Mouse (Mus musculus) midbrain, embryonic 12.5 days (tissue): Measurements from ENCODE around the gene Zfp263. TPM values are rescaled to one million over a fixed set of nuclear protein-coding genes. Genes with fewer than 3 reads are reported as not detected.
A peak's percentile ranks its signal among the peaks of the same experiment; 100 is the strongest.

Experiments used
- ATAC-seq: fragments of 200-750 bp; cut with Nextera tagmentation; 2 replicates; pipeline ENCODE4 v1.8.0; 2017; ENCODE audit warnings: low read depth, moderate TSS enrichment, moderate library complexity; ENCODE audit not compliant: low FRiP score
- H3K27ac ChIP-seq: fragments of 300-500 bp; sonication (generic); replicated peaks from 2 replicates; pipeline ENCODE4 v1.5.1; 2016; ENCODE audit warnings: mild to moderate bottlenecking
- H3K27me3 ChIP-seq: fragments of 300-500 bp; sonication (generic); 2 replicates; pipeline ENCODE4 v1.6.1; 2016; ENCODE audit warnings: mild to moderate bottlenecking
- H3K36me3 ChIP-seq: fragments of 300-500 bp; sonication (generic); 2 replicates; pipeline ENCODE4 v1.6.1; 2016
- H3K4me1 ChIP-seq: fragments of 300-500 bp; sonication (generic); 2 replicates; pipeline ENCODE4 v1.6.1; 2016
- H3K4me2 ChIP-seq: fragments of 300-500 bp; sonication (generic); replicated peaks from 2 replicates; pipeline ENCODE4 v1.6.1; 2016; ENCODE audit warnings: mild to moderate bottlenecking, moderate library complexity
- H3K4me3 ChIP-seq: fragments of 300-500 bp; sonication (generic); 2 replicates; pipeline ENCODE4 v1.5.1; 2016; ENCODE audit warnings: mild to moderate bottlenecking
- H3K9ac ChIP-seq: fragments of 300-500 bp; sonication (generic); replicated peaks from 2 replicates; pipeline ENCODE4 v1.6.1; 2016; ENCODE audit warnings: mild to moderate bottlenecking, moderate library complexity
- H3K9me3 ChIP-seq: fragments of 300-500 bp; sonication (generic); 2 replicates; pipeline ENCODE4 v1.6.1; 2016; ENCODE audit warnings: mild to moderate bottlenecking
- WGBS: fragments of 180-500 bp; shearing (Covaris S2); methylation state at CpG from one replicate; pipeline ENCODE4 v1.1.7; 2016; 5-methylcytosine and 5-hydroxymethylcytosine counted together
- polyA plus RNA-seq: library from polyadenylated mRNA; unstranded; fragments of >200 nt; fragmentation: Nextera tagmentation; extraction: Ambion mirVana; gene quantifications from 2 replicates; pipeline ENCODE4 v1.2.1, GENCODE M21; 2016

The Zfp263 gene
- polyA plus RNA-seq, 1 experiment from 2014 or later, result 59.9 TPM

DNA sequence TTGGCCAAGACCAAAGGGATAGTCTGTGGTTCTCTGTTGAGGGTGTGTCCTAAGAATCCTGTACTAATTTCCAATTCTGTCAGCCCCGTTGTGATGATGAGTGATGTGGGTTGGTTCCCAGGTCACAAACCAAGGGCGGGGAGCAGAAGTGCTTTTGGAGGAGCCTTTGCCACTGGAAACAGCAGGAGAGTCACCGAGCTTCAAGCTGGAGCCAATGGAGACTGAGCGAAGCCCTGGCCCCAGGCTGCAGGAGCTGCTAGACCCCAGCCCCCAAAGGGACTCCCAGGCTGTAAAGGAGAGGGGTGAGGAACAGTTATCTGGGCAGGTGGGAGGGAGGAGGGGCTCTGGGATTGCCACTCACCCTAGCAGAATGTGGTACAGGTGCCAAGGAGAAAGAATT is 1.8 kb downstream of the Zfp263 start:
- no peak overlapping the region; the same call in 1 of the 2 replicates for H3K9ac ChIP-seq

DNA sequence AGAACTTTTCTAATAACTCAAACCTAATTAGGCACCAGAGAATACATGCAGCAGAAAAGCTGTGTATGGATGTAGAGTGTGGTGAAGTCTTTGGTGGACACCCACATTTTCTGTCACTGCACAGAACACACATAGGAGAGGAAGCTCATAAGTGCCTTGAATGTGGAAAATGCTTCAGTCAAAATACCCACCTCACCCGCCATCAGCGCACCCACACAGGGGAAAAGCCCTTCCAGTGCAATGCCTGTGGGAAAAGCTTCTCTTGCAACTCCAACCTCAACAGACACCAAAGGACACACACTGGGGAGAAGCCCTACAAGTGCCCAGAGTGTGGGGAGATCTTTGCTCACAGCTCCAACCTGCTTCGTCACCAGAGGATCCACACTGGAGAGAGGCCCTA is 5.1 kb downstream of the Zfp263 start:
- peaks cover 18% of the 10 kb centered on the region for H3K4me1 ChIP-seq
- peaks cover 65% of the 10 kb centered on the region for H3K36me3 ChIP-seq
- H3K4me2 ChIP-seq, result no peak overlapping the region
- H3K9ac ChIP-seq, result no peak overlapping the region
- no peaks in the 10 kb centered on the region for H3K27me3 ChIP-seq
- H3K27ac ChIP-seq, result no peak overlapping the region
- 94% methylated on average over 3 of the region's 3 CpGs for WGBS
- H3K9me3 ChIP-seq, result peaks cover 24% of the 10 kb centered on the region
- H3K4me3 ChIP-seq, result no peak overlapping the region
- no peak for ATAC-seq

More for the DNA sequence above, 1.8 kb downstream of the Zfp263 start:
- ATAC-seq, result no peak
- peaks cover 44% of the 10 kb centered on the region for H3K36me3 ChIP-seq
- H3K9me3 ChIP-seq, result peaks cover 24% of the 10 kb centered on the region
- H3K27ac ChIP-seq, result no peak overlapping the region
- peaks cover 22% of the 10 kb centered on the region for H3K4me1 ChIP-seq
- WGBS, result 89% methylated on average over 4 of the region's 4 CpGs
- H3K4me3 ChIP-seq, result peak overlapping the region; percentile 84
- no peaks in the 10 kb centered on the region for H3K27me3 ChIP-seq
- H3K4me2 ChIP-seq, result peak overlapping the region; percentile 93

DNA sequence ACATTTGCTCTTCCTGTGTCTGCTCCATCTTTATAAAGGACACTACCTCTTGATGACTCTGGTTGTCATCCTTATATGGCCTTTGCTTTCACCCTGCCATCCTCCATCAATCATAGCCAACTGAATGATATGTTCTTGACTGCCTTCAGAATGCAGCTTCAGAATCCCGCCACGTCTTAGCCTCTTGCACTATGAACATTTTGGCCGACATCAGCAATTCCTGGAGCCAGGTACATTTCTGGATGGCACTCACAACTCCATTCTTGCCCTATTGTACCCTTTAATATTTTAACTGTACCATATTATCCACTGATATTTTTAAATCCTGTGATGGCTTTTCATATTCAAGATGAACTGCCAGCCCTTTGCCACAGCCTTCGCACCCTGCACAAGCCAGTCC is 27.7 kb downstream of the Zfp263 start:
- no peak overlapping the region for H3K4me2 ChIP-seq
- H3K27me3 ChIP-seq, result no peaks in the 10 kb centered on the region
- no peaks in the 10 kb centered on the region for H3K9me3 ChIP-seq
- no peaks in the 10 kb centered on the region for H3K4me1 ChIP-seq
- ATAC-seq, result no peak
- WGBS, result 94% methylated on average over 4 of the region's 4 CpGs
- no peak overlapping the region for H3K9ac ChIP-seq
- H3K27ac ChIP-seq, result no peak overlapping the region
- H3K36me3 ChIP-seq, result peaks cover 6% of the 10 kb centered on the region; the same call in 1 of the 2 replicates
- H3K4me3 ChIP-seq, result no peak overlapping the region

DNA sequence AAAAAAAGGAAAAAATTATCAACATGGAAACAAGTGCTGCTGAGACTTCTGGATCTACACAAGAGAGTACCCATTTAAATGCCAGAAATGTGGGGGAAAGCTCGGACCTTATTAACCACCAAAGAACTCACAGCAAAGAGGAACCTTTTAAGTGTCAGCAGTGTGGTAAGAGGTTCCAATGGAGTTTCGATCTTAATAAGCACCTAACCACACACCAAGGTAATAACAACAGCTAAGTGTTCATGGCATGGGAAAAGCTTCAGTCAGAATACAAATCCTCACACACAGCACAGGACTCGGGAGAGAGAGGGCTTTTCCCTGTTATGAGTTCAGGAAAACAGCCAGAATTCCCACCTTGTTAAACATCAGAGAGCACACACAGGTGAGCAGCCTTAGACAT is 32.5 kb downstream of the Zfp263 start:
- Histone ChIP-seq H3K27ac (no peak overlapping the region), H3K36me3 (no peaks in the 10 kb centered on the region), H3K9ac (no peak overlapping the region), H3K4me3 (no peak overlapping the region), H3K4me2 (no peak overlapping the region), H3K9me3 (no peaks in the 10 kb centered on the region), H3K27me3 (no peaks in the 10 kb centered on the region), H3K4me1 (no peaks in the 10 kb centered on the region)
- ATAC-seq, result no peak
- 79% methylated on average over 3 of the region's 3 CpGs for WGBS

DNA sequence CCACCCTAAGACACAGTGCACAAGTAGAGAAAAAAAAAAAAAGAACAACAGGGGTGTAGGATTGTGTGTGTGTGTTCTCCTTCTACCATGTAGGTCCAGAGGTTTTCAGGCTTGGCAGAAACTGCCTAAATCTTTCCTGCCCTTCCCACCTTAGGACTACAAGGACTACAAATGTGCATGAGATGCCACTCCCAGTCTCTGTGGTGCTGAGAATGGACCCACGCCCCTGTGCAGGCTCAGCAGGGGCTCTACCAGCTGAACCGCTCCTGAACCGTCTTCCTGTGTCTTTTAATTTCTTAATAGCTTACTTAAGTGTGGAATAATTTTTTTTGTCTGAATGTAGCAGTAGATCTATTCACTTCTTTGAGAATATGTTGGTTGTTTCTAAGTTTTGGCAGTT is 34.1 kb downstream of the Zfp263 start:
- Histone ChIP-seq H3K27me3 (no peaks in the 10 kb centered on the region), H3K36me3 (no peaks in the 10 kb centered on the region), H3K9ac (no peak overlapping the region), H3K4me2 (no peak overlapping the region), H3K4me3 (no peak overlapping the region), H3K27ac (no peak overlapping the region), H3K9me3 (no peaks in the 10 kb centered on the region), H3K4me1 (no peaks in the 10 kb centered on the region)
- WGBS, result 74% methylated on average over 3 of the region's 3 CpGs
- no peak for ATAC-seq

DNA sequence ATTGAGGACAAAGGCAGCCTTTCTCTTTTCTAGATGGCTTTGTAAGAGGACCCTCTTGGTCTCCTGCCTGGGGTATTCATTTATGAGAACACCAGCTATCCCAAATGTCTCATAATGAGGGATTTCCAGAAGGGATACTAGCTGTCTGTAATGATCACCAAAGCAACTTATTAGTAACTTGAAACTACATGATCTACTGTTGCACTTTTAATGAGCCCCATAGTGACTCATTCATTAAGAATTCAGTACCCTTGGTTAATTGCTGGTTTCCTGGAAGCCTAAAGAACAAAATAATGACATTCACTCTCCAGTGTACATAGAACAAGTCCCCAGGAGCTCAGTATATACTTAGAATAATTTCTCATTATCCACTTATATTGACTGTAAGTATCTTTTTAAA is 37.3 kb downstream of the Zfp263 start:
- H3K4me2 ChIP-seq, result no peak overlapping the region
- no peaks in the 10 kb centered on the region for H3K4me1 ChIP-seq

DNA sequence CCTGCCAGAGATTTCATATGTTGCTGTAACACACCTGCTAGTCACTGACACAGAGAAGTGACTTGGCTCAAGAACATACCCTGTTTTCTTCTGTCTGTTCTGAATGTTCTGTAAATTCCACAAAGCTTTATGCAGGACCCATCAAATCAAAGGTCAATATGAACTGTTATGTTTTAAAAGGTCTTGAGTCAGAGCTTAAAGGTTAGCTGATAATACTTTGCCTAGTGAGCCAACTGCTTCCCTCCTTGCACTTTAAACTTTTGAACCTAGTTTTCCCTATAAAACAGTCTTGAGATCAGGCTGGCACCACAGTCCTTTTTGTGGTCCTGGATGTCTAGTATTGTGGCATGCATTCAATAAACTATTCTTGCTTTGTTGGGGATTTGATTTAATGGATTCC is 44.5 kb downstream of the Zfp263 start:
- Histone ChIP-seq H3K4me1 (no peaks in the 10 kb centered on the region), H3K36me3 (no peaks in the 10 kb centered on the region), H3K27me3 (no peaks in the 10 kb centered on the region), H3K27ac (no peak overlapping the region), H3K9ac (no peak overlapping the region), H3K9me3 (no peaks in the 10 kb centered on the region), H3K4me2 (no peak overlapping the region), H3K4me3 (no peak overlapping the region)
- ATAC-seq, result no peak

More for the DNA sequence above, 37.3 kb downstream of the Zfp263 start:
- Histone ChIP-seq H3K4me3 (no peak overlapping the region), H3K9me3 (no peaks in the 10 kb centered on the region), H3K27me3 (no peaks in the 10 kb centered on the region), H3K9ac (no peak overlapping the region), H3K27ac (no peak overlapping the region), H3K36me3 (no peaks in the 10 kb centered on the region)
- ATAC-seq, result no peak

Other genes starting within 250 kb of the Zfp263 start
- not detected in 2 replicates for gene Olfr161, start 153.1 kb upstream of the Zfp263 start, polyA plus RNA-seq
- gene Mefv, start 26.0 kb upstream of the Zfp263 start, polyA plus RNA-seq, result not detected in 2 replicates
- gene Olfr15, start 86.8 kb downstream of the Zfp263 start, polyA plus RNA-seq, result not detected in 2 replicates
- gene Zfp174, start 103.2 kb downstream of the Zfp263 start, polyA plus RNA-seq, result 1.6 and 2.1 TPM in 2 replicates
- gene Naa60, start 128.3 kb downstream of the Zfp263 start, polyA plus RNA-seq, result 66.0 and 70.2 TPM in 2 replicates
- 12.7 and 13.5 TPM in 2 replicates for gene Zfp597, start 140.5 kb downstream of the Zfp263 start, polyA plus RNA-seq
- 2.6 and 3.3 TPM in 2 replicates for gene Gm20695, start 140.6 kb downstream of the Zfp263 start, polyA plus RNA-seq
- 5.7 and 7.5 TPM in 2 replicates for gene 1700037C18Rik, start 164.6 kb downstream of the Zfp263 start, polyA plus RNA-seq
- 24.9 and 25.8 TPM in 2 replicates for gene Cluap1, start 164.7 kb downstream of the Zfp263 start, polyA plus RNA-seq
- gene Nlrc3, start 232.5 kb downstream of the Zfp263 start, polyA plus RNA-seq, result 0.99 and 1.2 TPM in 2 replicates